Mouse (Mus musculus) intestine, embryonic 16.5 days (tissue): Measurements from ENCODE around the gene Fra10ac1. TPM values are rescaled to one million over a fixed set of nuclear protein-coding genes. Genes with fewer than 3 reads are reported as not detected.

Experiments
- ATAC-seq: fragments of 200-750 bp; cut with Nextera tagmentation; 2 replicates; pipeline ENCODE4 v1.8.0; 2017; ENCODE audit warnings: moderate TSS enrichment, moderate library complexity
- H3K27ac ChIP-seq: fragments of 300-500 bp; sonication (generic); 2 replicates; pipeline ENCODE4 v1.5.1; 2014; ENCODE audit warnings: mild to moderate bottlenecking, low read length
- H3K27me3 ChIP-seq: fragments of 300-500 bp; sonication (generic); replicated peaks from 2 replicates; pipeline ENCODE4 v1.6.1; 2014; ENCODE audit warnings: low read length, control low read depth, mixed read lengths; ENCODE audit not compliant: control insufficient read depth, insufficient read depth
- H3K36me3 ChIP-seq: fragments of 300-500 bp; sonication (generic); 2 replicates; pipeline ENCODE4 v1.6.1; 2014; ENCODE audit warnings: low read length, control low read depth; ENCODE audit not compliant: control insufficient read depth, insufficient read depth
- H3K4me1 ChIP-seq: fragments of 300-500 bp; sonication (generic); 2 replicates; pipeline ENCODE4 v1.6.1; 2014; ENCODE audit warnings: low read length, control low read depth, mixed read lengths; ENCODE audit not compliant: control insufficient read depth, insufficient read depth
- H3K4me2 ChIP-seq: fragments of 300-500 bp; sonication (generic); 2 replicates; pipeline ENCODE4 v1.6.1; 2014; ENCODE audit warnings: low read depth, low read length, control low read depth
- H3K4me3 ChIP-seq: fragments of 300-500 bp; sonication (generic); 2 replicates; pipeline ENCODE4 v1.5.1; 2014; ENCODE audit warnings: mild to moderate bottlenecking, low read length
- H3K9ac ChIP-seq: fragments of 300-500 bp; sonication (generic); 2 replicates; pipeline ENCODE4 v1.6.1; 2014; ENCODE audit warnings: low read depth, low read length
- H3K9me3 ChIP-seq: fragments of 300-500 bp; sonication (generic); 2 replicates; pipeline ENCODE4 v1.6.1; 2016; ENCODE audit warnings: low read length, control low read depth; ENCODE audit not compliant: control insufficient read depth
- WGBS: fragments of 180-500 bp; shearing (Covaris S2); extraction: QIAGEN DNeasy Blood & Tissue Kit; methylation state at CpG from one replicate; pipeline ENCODE4 v1.1.7; 2014; 5-methylcytosine and 5-hydroxymethylcytosine counted together
- polyA plus RNA-seq: library from polyadenylated mRNA; unstranded; fragments of >200 nt; fragmentation: Nextera tagmentation; extraction: Ambion mirVana; gene quantifications from 2 replicates; pipeline ENCODE4 v1.2.1, GENCODE M21; 2015

Fra10ac1 gene
- polyA plus RNA-seq, 1 experiment from 2014 or later = 33.6 TPM

GRCm38 (mm10) chr19:38195245-38195644, 28.7 kb downstream of the Fra10ac1 start:
- no peak for ATAC-seq
- Histone ChIP-seq H3K4me2 (no peak overlapping the region), H3K9me3 (no peaks in the 10 kb centered on the region), H3K27me3 (no peaks in the 10 kb centered on the region), H3K4me3 (no peak overlapping the region), H3K27ac (no peak overlapping the region), H3K36me3 (peaks cover 5% of the 10 kb centered on the region), H3K9ac (no peak overlapping the region), H3K4me1 (no peaks in the 10 kb centered on the region)
- WGBS = 93% methylated on average over 4 of the region's 4 CpGs

DNA sequence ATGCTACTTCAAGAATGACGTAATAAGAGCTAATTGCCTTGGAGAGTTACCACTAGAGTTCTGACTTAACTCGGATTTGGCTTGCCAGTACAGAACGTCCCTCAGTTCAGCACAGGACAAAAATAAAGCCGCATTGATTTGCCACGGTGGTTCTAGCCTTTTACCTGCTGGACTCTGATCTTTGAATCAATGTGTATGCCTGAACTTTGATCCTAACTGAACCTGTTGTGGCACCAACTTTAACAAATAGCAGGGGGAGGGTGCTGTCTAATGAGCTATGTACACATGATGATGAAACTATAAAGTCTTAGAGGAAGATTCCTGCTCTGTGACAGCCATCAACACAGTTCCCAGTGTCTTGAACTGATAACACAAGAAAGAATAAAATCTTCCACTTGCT, 32.5 kb downstream of the Fra10ac1 start:
- no peak overlapping the region for H3K9ac ChIP-seq
- 59% methylated on average over 5 of the region's 5 CpGs for WGBS
- H3K9me3 ChIP-seq = no peaks in the 10 kb centered on the region
- no peak overlapping the region for H3K27ac ChIP-seq
- peak; percentile 78 for ATAC-seq
- no peak overlapping the region for H3K4me3 ChIP-seq
- no peaks in the 10 kb centered on the region for H3K27me3 ChIP-seq
- H3K4me1 ChIP-seq = no peaks in the 10 kb centered on the region
- no peak overlapping the region for H3K4me2 ChIP-seq
- peaks cover 5% of the 10 kb centered on the region for H3K36me3 ChIP-seq

DNA sequence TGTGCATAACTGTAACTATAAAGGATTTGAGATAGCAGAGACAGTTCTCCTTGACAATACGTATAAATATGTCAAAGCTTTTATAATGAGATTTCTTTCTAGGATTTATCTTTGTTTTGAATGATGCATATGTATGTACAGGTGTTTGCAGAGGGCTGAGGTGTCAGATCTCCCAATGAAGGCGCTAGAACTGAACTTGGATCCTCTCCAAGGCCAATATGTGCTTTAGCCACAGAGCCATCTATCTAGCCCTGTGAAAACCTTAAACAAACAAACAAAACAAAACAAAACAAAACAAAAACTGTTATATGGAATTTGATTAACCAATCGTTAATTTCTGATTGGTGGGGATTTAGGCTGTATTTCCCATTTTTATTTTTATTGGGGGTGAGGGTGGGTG, 33.4 kb downstream of the Fra10ac1 start:
- Histone ChIP-seq H3K4me1 (no peaks in the 10 kb centered on the region), H3K9ac (no peak overlapping the region), H3K36me3 (peaks cover 5% of the 10 kb centered on the region), H3K4me3 (no peak overlapping the region), H3K27ac (no peak overlapping the region), H3K27me3 (no peaks in the 10 kb centered on the region), H3K9me3 (no peaks in the 10 kb centered on the region), H3K4me2 (no peak overlapping the region)
- ATAC-seq = no peak
- 88% methylated on average over 3 of the region's 3 CpGs for WGBS

- Histone ChIP-seq H3K9ac (no peak overlapping the region), H3K4me3 (no peak overlapping the region), H3K4me1 (no peaks in the 10 kb centered on the region), H3K36me3 (no peaks in the 10 kb centered on the region), H3K27ac (no peak overlapping the region), H3K9me3 (no peaks in the 10 kb centered on the region), H3K4me2 (no peak overlapping the region), H3K27me3 (no peaks in the 10 kb centered on the region)
- 81% methylated on average over 2 of the region's 2 CpGs for WGBS
- ATAC-seq = no peak
Measured at GRCm38 (mm10) chr19:38187345-38187680, 36.6 kb downstream of the Fra10ac1 start.

- H3K4me2 ChIP-seq = no peak overlapping the region
- H3K9ac ChIP-seq = no peak overlapping the region
- H3K27ac ChIP-seq = no peak overlapping the region
- WGBS = 87% methylated on average over 5 of the region's 5 CpGs
- H3K27me3 ChIP-seq = no peaks in the 10 kb centered on the region
- no peaks in the 10 kb centered on the region for H3K4me1 ChIP-seq
- no peaks in the 10 kb centered on the region for H3K36me3 ChIP-seq
- no peak for ATAC-seq
- no peaks in the 10 kb centered on the region for H3K9me3 ChIP-seq
- H3K4me3 ChIP-seq = no peak overlapping the region
Measured at GRCm38 (mm10) chr19:38186631-38187344, 37.2 kb downstream of the Fra10ac1 start.

- H3K9ac ChIP-seq = no peak overlapping the region
- H3K4me1 ChIP-seq = no peaks in the 10 kb centered on the region
- no peak overlapping the region for H3K4me3 ChIP-seq
- no peaks in the 10 kb centered on the region for H3K36me3 ChIP-seq
- no peak for ATAC-seq
- H3K27me3 ChIP-seq = no peaks in the 10 kb centered on the region
- no peak overlapping the region for H3K27ac ChIP-seq
- no peaks in the 10 kb centered on the region for H3K9me3 ChIP-seq
- 86% methylated on average over 9 of the region's 9 CpGs for WGBS
- no peak overlapping the region for H3K4me2 ChIP-seq
Measured at GRCm38 (mm10) chr19:38179675-38180074, 44.3 kb downstream of the Fra10ac1 start.

- peak; percentile 91 for ATAC-seq
- WGBS = 62% methylated on average over 2 of the region's 2 CpGs
Measured at GRCm38 (mm10) chr19:38164633-38165032, 59.3 kb downstream of the Fra10ac1 start.

GRCm38 (mm10) chr19:38161648-38162354, 62.2 kb downstream of the Fra10ac1 start:
- H3K36me3 ChIP-seq = no peaks in the 10 kb centered on the region
- H3K9ac ChIP-seq = no peak overlapping the region
- H3K9me3 ChIP-seq = no peaks in the 10 kb centered on the region
- H3K4me3 ChIP-seq = no peak overlapping the region
- no peak overlapping the region for H3K4me2 ChIP-seq
- WGBS = 64% methylated on average over 21 of the region's 21 CpGs
- no peak overlapping the region for H3K27ac ChIP-seq
- H3K4me1 ChIP-seq = no peaks in the 10 kb centered on the region
- peak; percentile 57 for ATAC-seq
- no peaks in the 10 kb centered on the region for H3K27me3 ChIP-seq

More at GRCm38 (mm10) chr19:38164633-38165032, 59.3 kb downstream of the Fra10ac1 start:
- no peaks in the 10 kb centered on the region for H3K27me3 ChIP-seq
- H3K9ac ChIP-seq = no peak overlapping the region
- peak overlapping the region; percentile 62 for H3K27ac ChIP-seq
- H3K4me3 ChIP-seq = no peak overlapping the region
- no peaks in the 10 kb centered on the region for H3K9me3 ChIP-seq
- H3K4me2 ChIP-seq = no peak overlapping the region
- H3K4me1 ChIP-seq = no peaks in the 10 kb centered on the region
- no peaks in the 10 kb centered on the region for H3K36me3 ChIP-seq

GRCm38 (mm10) chr19:38156243-38156642, 67.7 kb downstream of the Fra10ac1 start:
- no peaks in the 10 kb centered on the region for H3K4me1 ChIP-seq
- H3K9ac ChIP-seq = no peak overlapping the region
- ATAC-seq = no peak
- H3K4me2 ChIP-seq = no peak overlapping the region
- no peak overlapping the region for H3K4me3 ChIP-seq
- no peaks in the 10 kb centered on the region for H3K27me3 ChIP-seq
- H3K36me3 ChIP-seq = no peaks in the 10 kb centered on the region
- H3K27ac ChIP-seq = no peak overlapping the region
- no peaks in the 10 kb centered on the region for H3K9me3 ChIP-seq
- WGBS = 96% methylated on average over 1 of the region's 1 CpGs
